Mouse (Mus musculus): ENCODE results near the gene Sptbn1. TPM values are rescaled to one million over a fixed set of nuclear protein-coding genes. Genes with fewer than 3 reads are reported as not detected.
"Not testable (repeated sequence)": the region's sequence is repeated elsewhere in the genome, so short reads cannot be mapped to it uniquely, and the experiment has no call there.

The Sptbn1 gene
- polyA plus RNA-seq, 1 experiment from 2014 or later, result 59.4 TPM

- peak overlapping the region; percentile 90 for H3K4me3 ChIP-seq
- H3K4me1 ChIP-seq, result peaks cover 14% of the 10 kb centered on the region
- H3K27ac ChIP-seq, result peak overlapping the region; percentile 91
- peaks cover 42% of the 10 kb centered on the region for H3K27me3 ChIP-seq (ENCODE audit: poor library complexity, severe bottlenecking)
- H3K36me3 ChIP-seq (replicated peaks), result no peaks in the 10 kb centered on the region
- WGBS, result 5% methylated on average over 15 of the region's 15 CpGs
- H3K9me3 ChIP-seq, result no peaks in the 10 kb centered on the region
- no peak for DNase-seq (ENCODE audit: extremely low spot score, low spot score)
Observed at GRCm38 (mm10) chr11:30268648-30269375, 837 bp upstream of the Sptbn1 start.

- Histone ChIP-seq H3K9me3 (no peaks in the 10 kb centered on the region), H3K4me1 (peaks cover 14% of the 10 kb centered on the region), H3K27me3 (ENCODE audit: poor library complexity, severe bottlenecking) (peaks cover 42% of the 10 kb centered on the region), H3K4me3 (peak overlapping the region; percentile 90), H3K36me3 (replicated peaks) (no peaks in the 10 kb centered on the region), H3K27ac (peak overlapping the region; percentile 91)
- DNase-seq (ENCODE audit: extremely low spot score, low spot score), result peak; percentile 50
- under 1% methylated on average over 69 of the region's 69 CpGs for WGBS
Observed at GRCm38 (mm10) chr11:30267036-30267891, 711 bp downstream of the Sptbn1 start.

- no peaks in the 10 kb centered on the region for H3K9me3 ChIP-seq
- peaks cover 14% of the 10 kb centered on the region for H3K4me1 ChIP-seq
- 4% methylated on average over 7 of the region's 7 CpGs for WGBS
- H3K36me3 ChIP-seq (replicated peaks), result no peaks in the 10 kb centered on the region
- DNase-seq (ENCODE audit: extremely low spot score, low spot score), result no peak
- peak overlapping the region; percentile 91 for H3K27ac ChIP-seq
- H3K4me3 ChIP-seq, result peak overlapping the region; percentile 90
- peaks cover 42% of the 10 kb centered on the region for H3K27me3 ChIP-seq (ENCODE audit: poor library complexity, severe bottlenecking)
Observed at GRCm38 (mm10) chr11:30266691-30267035, 1.3 kb downstream of the Sptbn1 start.

- no peak for DNase-seq (ENCODE audit: extremely low spot score, low spot score)
- Histone ChIP-seq H3K4me3 (peak overlapping the region; percentile 90; the same call in 1 of the 2 replicates), H3K36me3 (replicated peaks) (no peaks in the 10 kb centered on the region), H3K4me1 (peaks cover 14% of the 10 kb centered on the region), H3K27me3 (ENCODE audit: poor library complexity, severe bottlenecking) (peaks cover 38% of the 10 kb centered on the region), H3K27ac (no peak overlapping the region), H3K9me3 (no peaks in the 10 kb centered on the region)
- WGBS, result 91% methylated on average over 2 of the region's 2 CpGs
Observed at GRCm38 (mm10) chr11:30265666-30266065, 2.3 kb downstream of the Sptbn1 start.

- Histone ChIP-seq H3K4me1 (peaks cover 8% of the 10 kb centered on the region), H3K9me3 (no peaks in the 10 kb centered on the region; the same call in 1 of the 2 replicates), H3K36me3 (replicated peaks) (no peaks in the 10 kb centered on the region), H3K27me3 (ENCODE audit: poor library complexity, severe bottlenecking) (peaks cover 19% of the 10 kb centered on the region), H3K4me3 (no peak overlapping the region), H3K27ac (no peak overlapping the region)
- WGBS, result 86% methylated on average over 2 of the region's 2 CpGs
- DNase-seq (ENCODE audit: extremely low spot score, low spot score), result no peak
Observed at GRCm38 (mm10) chr11:30263627-30264026, 4.3 kb downstream of the Sptbn1 start.

- Histone ChIP-seq H3K27ac (no peak overlapping the region), H3K4me1 (no peaks in the 10 kb centered on the region), H3K36me3 (replicated peaks) (no peaks in the 10 kb centered on the region), H3K27me3 (ENCODE audit: poor library complexity, severe bottlenecking) (no peaks in the 10 kb centered on the region), H3K4me3 (no peak overlapping the region), H3K9me3 (no peaks in the 10 kb centered on the region; the same call in 1 of the 2 replicates)
- 92% methylated on average over 6 of the region's 6 CpGs for WGBS
- DNase-seq (ENCODE audit: extremely low spot score, low spot score), result no peak
Observed at GRCm38 (mm10) chr11:30258739-30259350, 9.1 kb downstream of the Sptbn1 start.

- H3K4me3 ChIP-seq, result no peak overlapping the region
- no peak for DNase-seq (ENCODE audit: extremely low spot score, low spot score)
- H3K4me1 ChIP-seq, result no peaks in the 10 kb centered on the region
- H3K36me3 ChIP-seq (replicated peaks), result no peaks in the 10 kb centered on the region
- no peaks in the 10 kb centered on the region for H3K27me3 ChIP-seq (ENCODE audit: poor library complexity, severe bottlenecking)
- no peaks in the 10 kb centered on the region; the same call in 1 of the 2 replicates for H3K9me3 ChIP-seq
- no peak overlapping the region for H3K27ac ChIP-seq
- 74% methylated on average over 1 of the region's 1 CpGs for WGBS
Observed at GRCm38 (mm10) chr11:30257812-30258211, 10.2 kb downstream of the Sptbn1 start.

- Histone ChIP-seq H3K27me3 (ENCODE audit: poor library complexity, severe bottlenecking) (no peaks in the 10 kb centered on the region), H3K9me3 (no peaks in the 10 kb centered on the region; the same call in 1 of the 2 replicates), H3K36me3 (replicated peaks) (no peaks in the 10 kb centered on the region), H3K4me1 (no peaks in the 10 kb centered on the region), H3K27ac (no peak overlapping the region), H3K4me3 (no peak overlapping the region)
- no peak for DNase-seq (ENCODE audit: extremely low spot score, low spot score)
Observed at GRCm38 (mm10) chr11:30257085-30257484, 10.9 kb downstream of the Sptbn1 start.

- Histone ChIP-seq H3K9me3 (no peaks in the 10 kb centered on the region; the same call in 1 of the 2 replicates), H3K27me3 (ENCODE audit: poor library complexity, severe bottlenecking) (no peaks in the 10 kb centered on the region), H3K4me1 (no peaks in the 10 kb centered on the region), H3K4me3 (no peak overlapping the region), H3K36me3 (replicated peaks) (no peaks in the 10 kb centered on the region), H3K27ac (no peak overlapping the region)
- no peak for DNase-seq (ENCODE audit: extremely low spot score, low spot score)
- 86% methylated on average over 5 of the region's 5 CpGs for WGBS
Observed at GRCm38 (mm10) chr11:30256491-30256890, 11.5 kb downstream of the Sptbn1 start.

- H3K4me1 ChIP-seq; H3K36me3 ChIP-seq (replicated peaks); H3K4me3 ChIP-seq; H3K27ac ChIP-seq; H3K9me3 ChIP-seq; H3K27me3 ChIP-seq (ENCODE audit: poor library complexity, severe bottlenecking); DNase-seq (ENCODE audit: extremely low spot score, low spot score): not testable (repeated sequence)
- WGBS, result 93% methylated on average over 3 of the region's 3 CpGs
Observed at GRCm38 (mm10) chr11:30255211-30255610, 12.8 kb downstream of the Sptbn1 start.

GRCm38 (mm10) chr11:30251294-30251904 lies 16.6 kb downstream of the Sptbn1 start:
- 91% methylated on average over 11 of the region's 11 CpGs for WGBS
- no peak for DNase-seq (ENCODE audit: extremely low spot score, low spot score)
- Histone ChIP-seq H3K36me3 (replicated peaks) (no peaks in the 10 kb centered on the region), H3K9me3 (no peaks in the 10 kb centered on the region), H3K27me3 (ENCODE audit: poor library complexity, severe bottlenecking) (no peaks in the 10 kb centered on the region), H3K4me3 (no peak overlapping the region), H3K27ac (no peak overlapping the region), H3K4me1 (no peaks in the 10 kb centered on the region)

GRCm38 (mm10) chr11:30249452-30250016 lies 18.4 kb downstream of the Sptbn1 start:
- Histone ChIP-seq H3K4me1 (no peaks in the 10 kb centered on the region), H3K36me3 (replicated peaks) (no peaks in the 10 kb centered on the region), H3K4me3 (no peak overlapping the region), H3K27me3 (ENCODE audit: poor library complexity, severe bottlenecking) (no peaks in the 10 kb centered on the region), H3K27ac (no peak overlapping the region), H3K9me3 (no peaks in the 10 kb centered on the region)
- no peak for DNase-seq (ENCODE audit: extremely low spot score, low spot score)
- 90% methylated on average over 4 of the region's 4 CpGs for WGBS
